Mouse (Mus musculus) hindbrain, embryonic 16.5 days (tissue): ENCODE data around the gene Dpt. TPM values are rescaled to one million over a fixed set of nuclear protein-coding genes. Genes with fewer than 3 reads are reported as not detected.
A peak's percentile ranks its signal among the peaks of the same experiment; 100 is the strongest.

Experiments used
- ATAC-seq: fragments of 200-750 bp; cut with Nextera tagmentation; 2 replicates; pipeline ENCODE4 v1.8.0; 2017; ENCODE audit warnings: moderate TSS enrichment, moderate library complexity
- H3K27ac ChIP-seq: fragments of 300-500 bp; sonication (generic); 2 replicates; pipeline ENCODE4 v1.5.1; 2014; ENCODE audit warnings: low read depth, mild to moderate bottlenecking, control low read depth, low read length, moderate library complexity
- H3K27me3 ChIP-seq: fragments of 300-500 bp; sonication (generic); replicated peaks from 2 replicates; pipeline ENCODE4 v1.6.1; 2014; ENCODE audit warnings: low read length; ENCODE audit not compliant: control insufficient read depth, insufficient read depth
- H3K36me3 ChIP-seq: fragments of 300-500 bp; sonication (generic); 2 replicates; pipeline ENCODE4 v1.6.1; 2014; ENCODE audit warnings: mild to moderate bottlenecking, low read length, moderate library complexity, mixed read lengths; ENCODE audit not compliant: control insufficient read depth, insufficient read depth
- H3K4me1 ChIP-seq: fragments of 300-500 bp; sonication (generic); 2 replicates; pipeline ENCODE4 v1.6.1; 2014; ENCODE audit warnings: low read depth, low read length; ENCODE audit not compliant: control insufficient read depth, insufficient read depth
- H3K4me2 ChIP-seq: fragments of 300-500 bp; sonication (generic); 2 replicates; pipeline ENCODE4 v1.6.1; 2014; ENCODE audit warnings: mild to moderate bottlenecking, low read length, control low read depth, moderate library complexity
- H3K4me3 ChIP-seq: fragments of 300-500 bp; sonication (generic); 2 replicates; pipeline ENCODE4 v1.5.1; 2014; ENCODE audit warnings: mild to moderate bottlenecking, low read length, control low read depth, moderate library complexity
- H3K9ac ChIP-seq: fragments of 300-500 bp; sonication (generic); 2 replicates; pipeline ENCODE4 v1.6.1; 2014; ENCODE audit warnings: low read depth, mild to moderate bottlenecking, control low read depth, low read length, moderate library complexity
- H3K9me3 ChIP-seq: fragments of 300-500 bp; sonication (generic); 2 replicates; pipeline ENCODE4 v1.6.1; 2014; ENCODE audit warnings: mild to moderate bottlenecking, low read length, moderate library complexity; ENCODE audit not compliant: control insufficient read depth
- WGBS: fragments of 180-500 bp; shearing (Covaris S2); extraction: QIAGEN DNeasy Blood & Tissue Kit; methylation state at CpG from one replicate; pipeline ENCODE4 v1.1.7; 2014; 5-methylcytosine and 5-hydroxymethylcytosine counted together
- polyA plus RNA-seq: library from polyadenylated mRNA; unstranded; fragments of >200 nt; fragmentation: Nextera tagmentation; extraction: Ambion mirVana; gene quantifications from 2 replicates; pipeline ENCODE4 v1.2.1, GENCODE M21; 2015

The Dpt gene
- polyA plus RNA-seq = 2.5 and 3.1 TPM in 2 replicates

DNA sequence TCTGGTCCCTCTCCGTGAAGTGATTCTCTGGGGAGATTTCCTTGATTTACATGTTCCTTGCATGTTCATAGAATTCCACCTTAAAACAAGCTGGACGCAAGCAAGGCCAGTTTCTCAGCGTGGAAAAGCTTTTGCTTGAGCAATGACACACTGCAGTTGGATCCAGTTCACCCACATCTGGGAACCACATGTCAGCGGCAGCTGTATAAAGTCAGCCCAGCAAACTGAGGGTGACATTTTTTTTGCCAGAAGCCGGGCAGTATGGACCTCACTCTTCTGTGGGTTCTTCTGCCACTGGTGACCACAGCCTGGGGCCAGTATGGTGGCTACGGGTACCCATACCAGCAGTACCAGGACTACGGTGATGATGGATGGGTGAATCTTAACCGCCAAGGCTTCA is at the start of gene Dpt:
TSS of gene Dpt (plus strand) at position 174 of the 400 bp plus-strand sequence.
- H3K27me3 ChIP-seq = no peaks in the 10 kb centered on the region
- WGBS = 85% methylated on average over 8 of the region's 8 CpGs
- no peak for ATAC-seq
- H3K27ac ChIP-seq = no peak within 1 kb of the TSS
- no peaks in the 10 kb centered on the region for H3K4me1 ChIP-seq
- H3K4me3 ChIP-seq = no peak within 1 kb of the TSS
- H3K9me3 ChIP-seq = no peaks in the 10 kb centered on the region
- no peak within 1 kb of the TSS for H3K4me2 ChIP-seq
- no peak within 1 kb of the TSS for H3K9ac ChIP-seq
- no peaks in the 10 kb centered on the region for H3K36me3 ChIP-seq

DNA sequence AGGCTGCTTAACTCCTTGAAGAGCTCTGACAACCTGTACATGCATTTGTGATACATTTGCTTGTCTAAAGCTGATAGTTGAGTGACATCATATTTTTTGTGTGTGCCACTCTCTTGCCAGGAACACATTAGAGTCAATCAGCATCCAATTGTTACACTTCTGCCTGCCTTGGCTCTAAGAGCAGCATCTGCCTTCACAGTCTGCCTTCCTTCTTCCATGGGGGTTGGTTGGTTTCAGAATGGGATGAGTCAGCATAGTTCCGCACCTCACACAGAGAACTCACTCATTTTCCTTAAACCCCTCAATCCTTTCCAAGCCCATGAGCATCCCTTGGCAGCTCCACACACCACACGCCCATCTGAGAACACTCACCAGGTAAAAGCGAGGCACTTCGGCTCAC is 42.7 kb upstream of the Dpt start:
- no peak overlapping the region for H3K9ac ChIP-seq
- ATAC-seq = no peak
- H3K27me3 ChIP-seq = no peaks in the 10 kb centered on the region
- WGBS = 87% methylated on average over 4 of the region's 4 CpGs
- H3K27ac ChIP-seq = no peak overlapping the region
- no peaks in the 10 kb centered on the region for H3K4me1 ChIP-seq
- no peaks in the 10 kb centered on the region for H3K9me3 ChIP-seq
- H3K4me2 ChIP-seq = no peak overlapping the region
- no peak overlapping the region for H3K4me3 ChIP-seq
- no peaks in the 10 kb centered on the region for H3K36me3 ChIP-seq

DNA sequence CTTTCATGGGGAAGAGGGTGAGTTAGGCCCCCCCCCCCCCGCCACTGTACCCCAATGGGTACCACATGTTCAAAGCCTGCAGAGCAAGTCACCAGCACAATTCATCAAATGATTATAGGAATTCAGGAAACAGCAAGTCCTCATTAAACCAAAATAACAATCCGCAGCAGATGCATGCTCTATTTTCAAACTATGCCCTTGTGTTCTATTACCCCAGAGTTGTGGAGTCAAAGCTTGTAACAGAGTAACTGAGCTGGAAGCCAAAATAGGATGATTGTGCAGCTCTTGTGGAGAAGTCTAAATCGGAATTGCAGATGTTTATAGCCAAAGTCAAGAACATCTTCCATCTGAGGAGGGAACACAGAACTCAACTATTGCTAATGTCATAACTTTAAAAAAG is 40.8 kb upstream of the Dpt start:
- H3K9me3 ChIP-seq = no peaks in the 10 kb centered on the region
- 80% methylated on average over 3 of the region's 3 CpGs for WGBS
- no peaks in the 10 kb centered on the region for H3K4me1 ChIP-seq
- no peaks in the 10 kb centered on the region for H3K27me3 ChIP-seq
- no peak for ATAC-seq
- H3K4me3 ChIP-seq = no peak overlapping the region
- H3K27ac ChIP-seq = no peak overlapping the region
- no peak overlapping the region for H3K9ac ChIP-seq
- H3K36me3 ChIP-seq = no peaks in the 10 kb centered on the region
- no peak overlapping the region for H3K4me2 ChIP-seq

DNA sequence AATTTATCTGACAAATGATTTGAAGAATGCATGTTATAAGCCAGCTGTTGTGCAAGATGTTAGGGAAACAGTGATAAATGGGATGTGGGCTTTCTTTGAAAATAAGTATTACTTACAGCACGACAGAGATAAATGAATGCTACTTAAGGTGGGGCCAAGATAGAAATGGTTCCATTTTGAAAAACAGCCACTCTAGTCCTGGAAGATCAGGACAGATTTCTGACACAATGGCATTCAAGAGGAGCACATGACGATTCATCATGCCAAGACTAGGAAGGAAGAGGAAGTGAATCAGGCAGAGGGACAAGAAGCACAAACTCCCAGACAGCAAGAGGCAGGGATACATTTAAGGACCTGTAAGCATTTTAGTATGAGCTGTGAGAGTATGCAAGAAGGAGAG is 39.5 kb upstream of the Dpt start:
- H3K27ac ChIP-seq = no peak overlapping the region
- no peaks in the 10 kb centered on the region for H3K4me1 ChIP-seq
- ATAC-seq = no peak
- no peaks in the 10 kb centered on the region for H3K9me3 ChIP-seq
- no peak overlapping the region for H3K9ac ChIP-seq
- H3K4me3 ChIP-seq = no peak overlapping the region
- no peaks in the 10 kb centered on the region for H3K27me3 ChIP-seq
- H3K4me2 ChIP-seq = no peak overlapping the region
- WGBS = 74% methylated on average over 2 of the region's 2 CpGs
- no peaks in the 10 kb centered on the region for H3K36me3 ChIP-seq

DNA sequence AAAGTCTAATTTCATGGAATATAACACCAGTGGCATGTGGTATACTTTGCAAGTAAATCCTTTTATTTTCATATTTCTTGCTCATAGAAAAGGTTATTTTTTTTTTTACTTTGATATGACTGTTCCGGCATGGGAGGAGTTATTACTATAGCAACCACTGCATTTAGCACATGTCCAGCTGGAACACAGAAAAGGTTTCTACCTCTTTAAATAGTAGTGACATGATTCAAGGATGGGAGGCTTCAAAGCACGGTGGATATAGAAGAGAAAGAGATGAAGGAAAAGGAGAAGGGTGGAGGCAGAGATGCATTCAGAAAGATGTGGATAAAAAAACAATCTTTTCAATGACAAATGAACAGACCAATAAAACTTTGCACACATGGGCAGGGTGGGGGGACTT is 38.0 kb upstream of the Dpt start:
- no peaks in the 10 kb centered on the region for H3K36me3 ChIP-seq
- H3K9me3 ChIP-seq = no peaks in the 10 kb centered on the region
- H3K9ac ChIP-seq = no peak overlapping the region
- no peaks in the 10 kb centered on the region for H3K4me1 ChIP-seq
- ATAC-seq = no peak
- H3K27me3 ChIP-seq = no peaks in the 10 kb centered on the region
- no peak overlapping the region for H3K4me2 ChIP-seq
- H3K4me3 ChIP-seq = no peak overlapping the region
- 66% methylated on average over 2 of the region's 2 CpGs for WGBS
- no peak overlapping the region for H3K27ac ChIP-seq

DNA sequence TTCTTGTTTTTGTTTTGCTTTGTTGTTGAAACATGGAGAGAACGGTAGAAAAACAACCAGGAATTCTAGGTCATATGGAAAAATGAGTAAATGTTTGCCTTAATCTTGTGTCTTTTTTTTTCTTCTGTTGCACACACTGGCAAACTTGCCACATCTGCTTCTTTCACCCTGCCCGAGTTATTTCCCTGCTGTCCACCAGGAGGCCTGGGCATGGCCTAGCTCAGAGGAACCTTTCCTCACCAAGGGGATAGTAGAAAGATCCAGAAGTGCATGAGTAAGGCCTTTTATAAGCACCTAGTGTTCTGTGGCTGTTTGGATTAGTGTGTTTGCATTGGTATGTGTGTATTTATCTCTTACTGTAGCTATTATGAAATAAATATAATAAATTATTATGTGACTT is 34.2 kb upstream of the Dpt start:
- Histone ChIP-seq H3K9me3 (no peaks in the 10 kb centered on the region), H3K36me3 (no peaks in the 10 kb centered on the region), H3K4me2 (no peak overlapping the region), H3K27ac (no peak overlapping the region), H3K4me3 (no peak overlapping the region), H3K27me3 (no peaks in the 10 kb centered on the region), H3K9ac (no peak overlapping the region), H3K4me1 (no peaks in the 10 kb centered on the region)
- no peak for ATAC-seq
- WGBS = 67% methylated on average over 2 of the region's 2 CpGs

DNA sequence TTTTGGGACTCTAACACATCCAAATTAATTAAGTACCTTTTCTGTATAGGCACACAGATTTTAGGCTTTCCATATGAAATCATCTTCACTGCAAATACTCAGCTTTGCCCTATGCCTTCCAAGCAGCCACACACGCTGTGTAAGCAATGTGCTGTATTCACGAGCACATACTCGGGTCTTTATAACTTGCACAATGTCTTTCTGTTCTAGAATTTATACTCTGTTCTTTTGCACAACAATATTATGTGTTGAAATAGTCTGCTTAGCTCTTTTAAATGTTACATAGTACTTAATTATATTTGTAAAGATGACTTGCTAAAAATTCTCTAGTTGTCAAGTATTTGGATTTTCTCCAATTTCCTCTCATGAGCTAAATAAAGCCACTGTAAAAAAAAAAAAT is 29.8 kb upstream of the Dpt start:
- Histone ChIP-seq H3K4me1 (no peaks in the 10 kb centered on the region), H3K9ac (no peak overlapping the region), H3K36me3 (no peaks in the 10 kb centered on the region), H3K27ac (no peak overlapping the region), H3K9me3 (no peaks in the 10 kb centered on the region), H3K27me3 (no peaks in the 10 kb centered on the region), H3K4me2 (no peak overlapping the region), H3K4me3 (no peak overlapping the region)
- no peak for ATAC-seq
- 73% methylated on average over 3 of the region's 3 CpGs for WGBS

DNA sequence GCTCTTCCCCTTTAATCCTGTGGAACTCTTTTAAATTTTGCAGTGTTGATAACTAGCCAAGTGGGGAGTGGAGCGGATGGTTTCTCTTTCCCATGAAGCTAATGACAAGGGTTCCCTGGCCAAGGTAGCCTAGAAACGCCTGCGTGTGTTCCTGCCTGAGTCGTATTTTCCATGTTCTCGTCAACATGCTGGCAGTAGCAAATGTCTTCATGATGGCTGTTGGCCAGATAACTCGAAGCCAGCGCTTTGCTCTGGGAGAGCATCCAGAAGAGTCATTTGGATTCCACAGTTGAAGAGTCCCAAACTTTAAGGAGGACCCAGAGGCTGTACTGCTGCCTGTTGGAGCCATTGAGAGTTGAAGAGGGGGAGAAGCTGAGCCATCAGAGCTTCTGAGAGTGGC is 25.8 kb upstream of the Dpt start:
- Histone ChIP-seq H3K4me1 (no peaks in the 10 kb centered on the region), H3K4me3 (no peak overlapping the region), H3K27me3 (no peaks in the 10 kb centered on the region), H3K9me3 (no peaks in the 10 kb centered on the region), H3K27ac (no peak overlapping the region), H3K4me2 (no peak overlapping the region), H3K9ac (no peak overlapping the region), H3K36me3 (no peaks in the 10 kb centered on the region)
- ATAC-seq = peak; percentile 86
- WGBS = 57% methylated on average over 7 of the region's 7 CpGs

DNA sequence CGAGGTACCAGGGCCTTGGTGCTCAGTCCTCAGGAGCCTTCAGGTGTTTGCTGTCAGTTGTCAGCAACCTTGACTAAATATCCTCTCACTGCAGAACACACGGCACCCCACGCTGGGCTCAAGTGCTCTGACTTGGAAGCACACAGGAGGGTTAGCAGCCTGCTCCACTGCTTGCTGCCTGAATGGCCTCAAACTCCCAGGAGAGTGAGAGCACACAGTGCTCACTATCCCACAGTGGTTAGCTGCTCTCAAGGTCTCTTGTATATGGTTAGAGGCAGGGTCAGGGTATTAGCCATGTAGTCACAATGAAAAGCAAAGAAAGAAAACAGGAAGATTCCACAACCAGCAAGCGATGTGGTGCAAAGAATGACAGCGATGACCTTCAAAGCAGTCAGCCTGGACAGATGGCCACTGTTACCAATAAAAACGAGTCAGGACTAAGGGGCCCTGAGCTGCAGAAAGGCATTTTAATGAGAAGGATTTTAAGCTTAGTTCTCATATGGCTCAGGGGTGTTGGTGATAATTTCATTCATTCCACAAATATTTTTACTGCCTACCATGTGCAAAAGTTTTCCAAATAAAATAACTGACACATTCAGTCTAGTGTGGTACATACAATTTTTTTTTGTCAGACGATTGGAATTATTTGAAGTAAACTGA is 15.5 kb upstream of the Dpt start:
- H3K9me3 ChIP-seq = no peaks in the 10 kb centered on the region
- no peaks in the 10 kb centered on the region for H3K4me1 ChIP-seq
- no peaks in the 10 kb centered on the region for H3K36me3 ChIP-seq
- WGBS = 52% methylated on average over 7 of the region's 7 CpGs
- ATAC-seq = no peak
- H3K4me2 ChIP-seq = no peak overlapping the region
- no peak overlapping the region for H3K9ac ChIP-seq
- H3K27ac ChIP-seq = no peak overlapping the region
- H3K4me3 ChIP-seq = no peak overlapping the region
- H3K27me3 ChIP-seq = no peaks in the 10 kb centered on the region

DNA sequence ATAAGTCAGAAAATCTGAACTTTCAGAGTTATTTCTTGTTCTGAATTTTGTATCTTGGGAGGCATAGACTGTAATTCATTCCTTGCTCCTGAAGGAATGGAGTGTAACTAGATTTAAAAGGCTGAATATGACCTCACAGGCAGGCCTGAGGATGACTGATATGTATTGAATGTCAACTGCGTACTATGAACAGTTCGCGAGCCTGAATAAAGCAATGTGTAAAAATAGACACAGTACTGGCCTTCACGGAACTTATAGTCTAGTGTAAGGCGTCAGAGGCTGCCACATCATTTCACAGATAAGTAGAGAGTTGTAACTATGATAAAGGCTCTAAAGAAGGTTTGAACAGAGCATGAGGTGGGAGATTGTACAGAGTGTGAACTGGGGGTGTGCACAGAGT is 10.3 kb upstream of the Dpt start:
- no peak overlapping the region for H3K27ac ChIP-seq
- no peaks in the 10 kb centered on the region for H3K36me3 ChIP-seq
- WGBS = 93% methylated on average over 5 of the region's 5 CpGs
- ATAC-seq = no peak
- H3K9ac ChIP-seq = no peak overlapping the region
- no peaks in the 10 kb centered on the region for H3K9me3 ChIP-seq
- no peaks in the 10 kb centered on the region for H3K4me1 ChIP-seq
- H3K4me3 ChIP-seq = no peak overlapping the region
- no peak overlapping the region for H3K4me2 ChIP-seq
- no peaks in the 10 kb centered on the region for H3K27me3 ChIP-seq
